Mouse (Mus musculus) forebrain, embryonic 13.5 days (tissue): ENCODE measurements around the gene Txndc12. TPM values are rescaled to one million over a fixed set of nuclear protein-coding genes. Genes with fewer than 3 reads are reported as not detected.

Source experiments
- ATAC-seq: fragments of 200-750 bp; cut with Nextera tagmentation; 2 replicates; pipeline ENCODE4 v1.8.0; 2017
- H3K27ac ChIP-seq: fragments of 300-500 bp; sonication (generic); 2 replicates; pipeline ENCODE4 v1.5.1; 2015; ENCODE audit warnings: inconsistent platforms, mild to moderate bottlenecking, moderate library complexity
- H3K27me3 ChIP-seq: fragments of 300-500 bp; sonication (generic); 2 replicates; pipeline ENCODE4 v1.6.1; 2015; ENCODE audit warnings: mild to moderate bottlenecking, inconsistent platforms
- H3K36me3 ChIP-seq: fragments of 300-500 bp; sonication (generic); 2 replicates; pipeline ENCODE4 v1.6.1; 2015; ENCODE audit warnings: mild to moderate bottlenecking, inconsistent platforms; ENCODE audit not compliant: poor library complexity, severe bottlenecking
- H3K4me1 ChIP-seq: fragments of 300-500 bp; sonication (generic); 2 replicates; pipeline ENCODE4 v1.6.1; 2015; ENCODE audit warnings: inconsistent platforms
- H3K4me2 ChIP-seq: fragments of 300-500 bp; sonication (generic); 2 replicates; pipeline ENCODE4 v1.6.1; 2015; ENCODE audit warnings: inconsistent platforms, mild to moderate bottlenecking, moderate library complexity
- H3K4me3 ChIP-seq: fragments of 300-500 bp; sonication (generic); 2 replicates; pipeline ENCODE4 v1.5.1; 2015; ENCODE audit warnings: mild to moderate bottlenecking, inconsistent platforms
- H3K9ac ChIP-seq: fragments of 300-500 bp; sonication (generic); 2 replicates; pipeline ENCODE4 v1.6.1; 2015; ENCODE audit warnings: mild to moderate bottlenecking, inconsistent platforms
- H3K9me3 ChIP-seq: fragments of 300-500 bp; sonication (generic); replicated peaks from 2 replicates; pipeline ENCODE4 v1.6.1; 2016; ENCODE audit warnings: inconsistent platforms
- WGBS: fragments of 180-500 bp; shearing (Covaris S2); methylation state at CpG from one replicate; pipeline ENCODE4 v1.1.7; 2015; 5-methylcytosine and 5-hydroxymethylcytosine counted together
- polyA plus RNA-seq: library from polyadenylated mRNA; unstranded; fragments of >200 nt; fragmentation: Nextera tagmentation; extraction: Ambion mirVana; gene quantifications from 2 replicates; pipeline ENCODE4 v1.2.1, GENCODE M21; 2015

Txndc12 gene
- polyA plus RNA-seq, 1 experiment from 2014 or later: 92.8 TPM

DNA sequence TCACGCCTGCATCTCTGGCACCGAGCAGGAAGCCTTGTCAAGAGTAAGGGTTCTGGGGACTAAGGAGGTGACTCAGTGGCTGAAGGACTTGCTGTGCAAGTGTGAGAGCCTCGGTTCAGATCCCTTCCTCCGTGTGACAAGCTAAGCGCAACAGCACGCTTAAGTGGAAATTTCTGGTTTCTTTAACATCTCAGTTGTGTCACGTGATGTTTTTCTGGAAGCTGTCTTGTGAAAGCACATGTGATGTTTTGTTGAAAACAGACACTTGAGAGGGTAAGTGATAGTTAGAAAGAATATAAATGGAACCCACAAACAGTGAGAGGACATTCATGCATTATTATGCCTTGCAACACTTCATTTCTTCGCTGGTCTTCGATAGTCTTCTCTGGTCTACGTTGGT, 70.4 kb downstream of the Txndc12 start:
- no peak overlapping the region for H3K27ac ChIP-seq
- 92% methylated on average over 10 of the region's 10 CpGs for WGBS
- no peak overlapping the region for H3K4me2 ChIP-seq
- H3K27me3 ChIP-seq: no peaks in the 10 kb centered on the region
- no peak overlapping the region for H3K9ac ChIP-seq
- peaks cover 21% of the 10 kb centered on the region for H3K4me1 ChIP-seq
- H3K9me3 ChIP-seq: no peaks in the 10 kb centered on the region
- no peaks in the 10 kb centered on the region for H3K36me3 ChIP-seq
- ATAC-seq: no peak
- H3K4me3 ChIP-seq: no peak overlapping the region

DNA sequence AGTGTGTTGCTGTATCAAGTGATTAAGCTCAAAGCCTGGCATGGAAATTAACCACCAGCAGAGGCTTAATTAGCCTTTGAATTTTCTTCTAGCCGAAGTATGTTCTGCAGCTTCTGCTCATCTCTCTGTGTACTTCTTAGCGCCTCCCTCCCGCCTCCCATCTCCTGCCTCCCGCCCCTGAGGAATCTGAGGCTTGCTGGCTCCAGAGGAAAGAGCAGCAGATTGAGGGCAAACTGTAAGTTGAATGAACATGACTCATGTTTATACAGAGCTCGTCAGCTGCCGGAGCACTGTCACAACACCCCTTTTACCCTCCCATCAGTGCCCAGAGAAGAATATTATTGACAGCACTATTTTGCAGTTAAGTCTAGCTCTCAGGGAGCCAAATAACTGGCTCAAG, 71.5 kb downstream of the Txndc12 start:
- H3K9ac ChIP-seq: no peak overlapping the region
- H3K27me3 ChIP-seq: no peaks in the 10 kb centered on the region
- 16% methylated on average over 6 of the region's 6 CpGs for WGBS
- peak; percentile 80 for ATAC-seq
- no peak overlapping the region for H3K4me2 ChIP-seq
- no peak overlapping the region for H3K27ac ChIP-seq
- peaks cover 15% of the 10 kb centered on the region for H3K4me1 ChIP-seq
- no peak overlapping the region for H3K4me3 ChIP-seq
- H3K36me3 ChIP-seq: no peaks in the 10 kb centered on the region
- H3K9me3 ChIP-seq: no peaks in the 10 kb centered on the region

DNA sequence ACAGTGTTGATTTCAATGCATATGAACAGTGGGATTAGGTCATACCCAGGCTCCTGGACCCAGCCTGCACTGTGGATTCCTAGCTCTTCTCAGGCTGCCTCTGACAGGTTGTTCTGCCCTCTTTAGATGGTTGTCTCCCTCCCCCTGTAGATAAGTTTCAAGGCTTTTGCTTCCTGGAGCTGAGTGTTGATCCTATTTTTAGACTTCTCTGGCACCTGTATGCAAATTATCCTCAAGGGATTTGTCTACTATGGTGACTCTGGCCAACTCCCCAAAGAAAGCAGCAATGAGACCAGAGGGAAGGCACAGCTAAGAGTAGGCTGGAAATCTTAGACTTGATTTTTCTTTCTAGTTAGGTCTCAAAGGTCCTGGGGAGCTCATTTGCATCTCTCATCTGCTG, 73.1 kb downstream of the Txndc12 start:
- ATAC-seq: no peak
- Histone ChIP-seq H3K27ac (no peak overlapping the region), H3K4me2 (no peak overlapping the region), H3K9ac (no peak overlapping the region), H3K27me3 (no peaks in the 10 kb centered on the region), H3K4me1 (peaks cover 15% of the 10 kb centered on the region), H3K36me3 (no peaks in the 10 kb centered on the region), H3K4me3 (no peak overlapping the region), H3K9me3 (no peaks in the 10 kb centered on the region)

DNA sequence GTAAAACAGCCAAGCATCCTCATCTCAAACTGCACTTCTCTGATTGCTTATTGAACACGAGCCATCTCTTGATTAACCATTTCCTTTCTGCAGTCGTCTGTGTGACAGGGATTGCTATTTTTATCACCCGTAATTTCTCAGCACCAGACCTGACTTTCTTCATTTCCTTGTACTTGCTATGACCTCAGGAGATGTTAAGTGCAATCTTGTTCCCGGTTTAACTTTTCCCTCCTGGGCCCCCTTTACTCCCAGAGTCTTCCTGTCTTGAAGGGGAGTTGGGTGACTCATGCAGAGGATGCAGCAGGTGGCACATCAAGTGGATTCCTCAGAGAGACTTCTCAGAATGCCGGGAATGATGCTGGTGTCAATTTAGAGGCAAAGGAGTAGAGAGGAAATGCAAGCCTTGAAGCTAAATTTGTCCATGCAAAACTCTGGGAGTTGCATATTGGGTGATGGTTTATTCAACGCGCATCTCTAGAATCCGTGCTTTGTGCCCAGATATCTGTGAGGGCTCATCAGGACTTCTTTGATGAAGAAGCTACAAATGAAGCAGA, 75.5 kb downstream of the Txndc12 start:
- no peaks in the 10 kb centered on the region for H3K27me3 ChIP-seq
- WGBS: 79% methylated on average over 8 of the region's 8 CpGs
- H3K36me3 ChIP-seq: no peaks in the 10 kb centered on the region
- H3K4me1 ChIP-seq: peaks cover 15% of the 10 kb centered on the region
- no peak overlapping the region for H3K4me3 ChIP-seq
- no peak overlapping the region for H3K27ac ChIP-seq
- no peak overlapping the region for H3K4me2 ChIP-seq
- H3K9me3 ChIP-seq: no peaks in the 10 kb centered on the region
- no peak overlapping the region for H3K9ac ChIP-seq
- no peak for ATAC-seq

Other genes with a start within 250 kb of the Txndc12 start
- gene Cc2d1b, start 214.7 kb upstream of the Txndc12 start, polyA plus RNA-seq: 18.8 and 22.4 TPM in 2 replicates
- 1.6 and 2.2 TPM in 2 replicates for gene 3110021N24Rik, start 115.0 kb upstream of the Txndc12 start, polyA plus RNA-seq
- gene Zfyve9, start 53.8 kb upstream of the Txndc12 start, polyA plus RNA-seq: 5.4 and 5.5 TPM in 2 replicates
- gene Btf3l4, start 987 bp upstream of the Txndc12 start, polyA plus RNA-seq: 256 and 275 TPM in 2 replicates
- 35.1 and 38.5 TPM in 2 replicates for gene Kti12, start 13.2 kb downstream of the Txndc12 start, polyA plus RNA-seq
- 1.4 and 1.7 TPM in 2 replicates for gene A730015C16Rik, start 14.0 kb downstream of the Txndc12 start, polyA plus RNA-seq
- 38.0 and 54.1 TPM in 2 replicates for gene Rab3b, start 44.5 kb downstream of the Txndc12 start, polyA plus RNA-seq
- 82.1 and 83.3 TPM in 2 replicates for gene Nrd1, start 166.1 kb downstream of the Txndc12 start, polyA plus RNA-seq